Mouse (Mus musculus) ES-Bruce4 (cell line): ENCODE data around the gene Clk3. TPM values are rescaled to one million over a fixed set of nuclear protein-coding genes. Genes with fewer than 3 reads are reported as not detected.

Source experiments
- H3K27ac ChIP-seq: 2 replicates; pipeline ENCODE4 v1.5.1; 2012; ENCODE audit warnings: low read length, inconsistent platforms; ENCODE audit not compliant: insufficient read depth
- H3K27me3 ChIP-seq: 2 replicates; pipeline ENCODE4 v1.6.1; 2012; ENCODE audit warnings: mild to moderate bottlenecking, low read length, inconsistent platforms; ENCODE audit not compliant: control insufficient read depth, poor library complexity, insufficient read depth, severe bottlenecking
- H3K36me3 ChIP-seq: 2 replicates; pipeline ENCODE4 v1.6.1; 2012; ENCODE audit warnings: inconsistent platforms, mild to moderate bottlenecking, low read length, moderate library complexity; ENCODE audit not compliant: control insufficient read depth, poor library complexity, insufficient read depth, severe bottlenecking
- H3K4me1 ChIP-seq: one replicate; pipeline ENCODE4 v1.8.1; 2011; ENCODE audit warnings: low read length; ENCODE audit not compliant: control insufficient read depth, insufficient read depth
- H3K4me3 ChIP-seq: 2 replicates; pipeline ENCODE4 v1.5.1; 2011; ENCODE audit warnings: low read depth, mild to moderate bottlenecking, low read length
- H3K9ac ChIP-seq: 2 replicates; pipeline ENCODE4 v1.6.1; 2012; ENCODE audit warnings: low read depth, mild to moderate bottlenecking, inconsistent platforms; ENCODE audit not compliant: poor library complexity, severe bottlenecking
- H3K9me3 ChIP-seq: replicated peaks from 2 replicates; pipeline ENCODE4 v1.6.1; 2012; ENCODE audit warnings: mild to moderate bottlenecking, low read length, inconsistent platforms; ENCODE audit not compliant: control insufficient read depth, poor library complexity, insufficient read depth, severe bottlenecking
- CTCF ChIP-seq: IDR thresholded peaks from one replicate; pipeline ENCODE4 v1.8.1; 2011; ENCODE audit warnings: low read depth, low read length
- EP300 ChIP-seq: IDR thresholded peaks from 2 replicates; pipeline ENCODE4 v1.6.1; 2011; ENCODE audit warnings: low read depth, low read length; ENCODE audit not compliant: insufficient read depth
- POLR2A ChIP-seq: IDR thresholded peaks from one replicate; pipeline ENCODE4 v1.8.1; 2011; ENCODE audit warnings: low read length; ENCODE audit not compliant: insufficient read depth
- polyA plus RNA-seq: library from polyadenylated mRNA; stranded (reverse); fragments of >200 nt; gene quantifications from 2 replicates; pipeline ENCODE4 v1.2.4, GENCODE M21; 2011; ENCODE audit warnings: low read depth; ENCODE audit not compliant: missing spikeins, insufficient read depth, insufficient read length

Gene Clk3
- polyA plus RNA-seq, 1 experiment: 71.2 TPM

- H3K4me1 ChIP-seq: peaks cover 5% of the 10 kb centered on the region
- H3K27ac ChIP-seq: no peak overlapping the region
- no peaks in the 10 kb centered on the region for H3K9me3 ChIP-seq
- H3K27me3 ChIP-seq: no peaks in the 10 kb centered on the region
- no peaks in the 10 kb centered on the region; the same call in 1 of the 2 replicates for H3K36me3 ChIP-seq
- TF ChIP-seq CTCF (no peak), EP300 (no peak), POLR2A (no peak)
- H3K4me3 ChIP-seq: no peak overlapping the region
- H3K9ac ChIP-seq: no peak overlapping the region
Observed at GRCm38 (mm10) chr9:57808771-57809310, 43.2 kb upstream of the Clk3 start.

DNA sequence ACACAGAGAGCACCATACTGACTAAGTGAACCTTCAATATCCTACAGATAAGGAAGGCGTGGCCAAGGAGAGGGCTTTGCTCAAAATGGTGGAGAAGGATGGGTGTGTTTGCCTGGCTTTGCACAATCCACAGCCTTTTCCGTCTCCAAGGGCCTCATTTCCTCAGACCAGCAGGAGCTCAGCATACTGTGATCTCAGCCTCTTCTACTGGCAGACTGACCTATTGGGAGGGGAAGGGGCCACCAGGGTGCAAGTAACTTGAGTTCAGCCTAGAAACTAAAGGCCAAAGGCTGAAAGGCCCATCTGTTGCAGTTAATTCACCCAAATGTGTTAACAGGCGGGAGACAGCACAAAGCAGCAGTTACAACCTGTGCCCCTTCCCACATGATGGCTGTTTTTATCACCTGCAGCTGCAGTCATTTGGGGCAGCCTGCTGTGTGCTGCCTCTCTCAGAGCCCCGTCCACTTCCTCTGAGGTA is 41.6 kb upstream of the Clk3 start:
- TF ChIP-seq POLR2A (no peak), EP300 (peak; percentile 59; the same call in 1 of the 2 replicates), CTCF (no peak)
- peaks cover 2% of the 10 kb centered on the region for H3K4me1 ChIP-seq

GRCm38 (mm10) chr9:57806066-57806481 is 40.4 kb upstream of the Clk3 start:
- Histone ChIP-seq H3K36me3 (no peaks in the 10 kb centered on the region; the same call in 1 of the 2 replicates), H3K27ac (0 out of 2 replicates have a peak overlapping the region, but pooled peaks have one; percentile 1), H3K4me3 (no peak overlapping the region), H3K27me3 (no peaks in the 10 kb centered on the region), H3K4me1 (peaks cover 2% of the 10 kb centered on the region), H3K9ac (no peak overlapping the region), H3K9me3 (no peaks in the 10 kb centered on the region)
- TF ChIP-seq EP300: no peak
- TF ChIP-seq POLR2A: no peak
- TF ChIP-seq CTCF: no peak

More for the DNA sequence above, 41.6 kb upstream of the Clk3 start:
- Histone ChIP-seq H3K27me3 (no peaks in the 10 kb centered on the region), H3K9ac (no peak overlapping the region), H3K9me3 (no peaks in the 10 kb centered on the region), H3K4me3 (no peak overlapping the region), H3K36me3 (no peaks in the 10 kb centered on the region; the same call in 1 of the 2 replicates), H3K27ac (peak overlapping the region; percentile 91)

GRCm38 (mm10) chr9:57805087-57805737 is 39.6 kb upstream of the Clk3 start:
- Histone ChIP-seq H3K4me3 (no peak overlapping the region), H3K4me1 (peaks cover 4% of the 10 kb centered on the region), H3K27ac (peak overlapping the region; percentile 52), H3K9me3 (no peaks in the 10 kb centered on the region), H3K27me3 (no peaks in the 10 kb centered on the region), H3K36me3 (no peaks in the 10 kb centered on the region; the same call in 1 of the 2 replicates), H3K9ac (no peak overlapping the region)
- TF ChIP-seq CTCF: no peak
- TF ChIP-seq EP300: no peak
- TF ChIP-seq POLR2A: no peak

DNA sequence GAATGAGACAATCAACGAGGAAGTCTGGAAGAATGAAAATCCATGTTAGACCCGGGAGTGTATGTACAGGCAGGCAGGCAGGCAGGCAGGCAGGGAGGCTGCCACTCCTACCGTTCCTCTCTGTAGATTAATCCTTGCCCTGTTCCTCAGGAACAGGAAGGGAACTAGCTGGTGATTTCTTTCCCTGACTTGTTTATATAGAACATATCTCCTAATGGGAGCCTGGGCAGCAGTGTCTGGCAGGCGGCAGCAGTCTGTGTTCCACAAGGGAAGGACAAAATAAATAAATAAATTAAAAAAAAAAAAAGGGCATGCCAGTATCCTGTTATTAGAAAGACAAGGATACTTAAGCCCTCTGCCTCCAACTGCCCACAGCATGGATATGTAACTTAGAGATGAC is 38.2 kb upstream of the Clk3 start:
- TF ChIP-seq POLR2A: no peak
- no peak for TF ChIP-seq CTCF
- no peak for TF ChIP-seq EP300
- Histone ChIP-seq H3K9me3 (no peaks in the 10 kb centered on the region), H3K4me1 (peaks cover 4% of the 10 kb centered on the region), H3K36me3 (no peaks in the 10 kb centered on the region), H3K4me3 (no peak overlapping the region), H3K27me3 (no peaks in the 10 kb centered on the region), H3K27ac (no peak overlapping the region), H3K9ac (no peak overlapping the region)

DNA sequence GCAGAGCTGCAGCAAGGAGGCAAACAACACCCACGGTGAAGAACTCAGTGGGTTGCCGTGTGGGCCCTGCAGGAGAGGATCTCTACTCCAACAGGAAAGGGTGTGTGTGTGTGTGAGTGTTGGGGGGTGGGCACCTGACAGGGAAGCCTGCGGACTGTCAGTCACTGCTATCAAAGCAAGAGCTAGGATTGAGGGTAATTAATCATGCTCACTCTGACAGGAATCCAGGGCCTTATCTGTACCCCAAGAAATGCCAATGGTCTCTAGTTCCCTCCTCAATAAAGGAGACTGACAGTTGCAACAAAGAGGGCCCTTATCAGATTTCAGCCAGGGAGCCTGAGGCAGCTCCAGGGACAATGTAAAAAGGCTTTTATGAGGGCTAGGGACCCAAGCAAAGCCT is 37.4 kb upstream of the Clk3 start:
- Histone ChIP-seq H3K9me3 (no peaks in the 10 kb centered on the region), H3K27me3 (no peaks in the 10 kb centered on the region), H3K36me3 (no peaks in the 10 kb centered on the region), H3K9ac (no peak overlapping the region), H3K27ac (no peak overlapping the region), H3K4me3 (no peak overlapping the region), H3K4me1 (peaks cover 4% of the 10 kb centered on the region)
- TF ChIP-seq EP300 (no peak), CTCF (no peak), POLR2A (no peak)
